Mouse (Mus musculus) right cerebral cortex, postnatal 10 days (tissue): ENCODE results near the gene Prpf6.

Source experiments
- DNase-seq, 2 experiments: peaks; one replicate each; pipeline ENCODE4 v3.0.0; 2021; ENCODE audit warnings: low spot score in 2 of 2

Prpf6 gene

DNA sequence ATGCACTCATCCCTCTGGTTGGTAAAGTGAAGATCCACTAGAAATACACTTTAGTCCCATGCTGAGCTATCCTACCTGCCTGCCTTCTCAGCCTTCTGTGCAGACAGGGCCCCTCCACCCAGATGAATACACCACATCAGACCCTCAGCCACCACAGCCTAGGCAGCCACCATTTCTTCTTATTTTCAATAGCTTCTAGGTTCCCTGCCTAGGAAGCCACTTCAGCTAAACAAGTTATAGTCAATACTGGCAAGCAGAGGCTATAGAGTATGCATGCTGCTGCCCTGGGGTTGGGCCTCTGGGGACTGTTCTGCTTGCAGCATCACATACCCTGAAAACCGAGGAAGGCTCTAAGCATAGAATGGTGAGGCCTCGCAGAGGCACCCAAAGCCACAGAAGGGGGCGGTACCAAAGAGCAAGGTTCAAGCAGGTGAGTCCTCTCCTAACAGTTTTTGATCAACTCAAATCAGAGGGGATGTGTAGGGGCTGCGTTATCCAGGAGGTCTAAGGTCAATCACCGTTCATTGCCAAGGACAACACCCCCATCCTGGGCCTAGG lies at the start of gene Prpf6:
Prpf6 (plus strand) TSS at position 341 of the 558 bp plus-strand sequence.
- DNase-seq: peak in 1 of 2 experiments; percentile 33

- no peak for DNase-seq
Measured at GRCm38 (mm10) chr2:181546142-181546541, 45.5 kb upstream of the Prpf6 start.

GRCm38 (mm10) chr2:181548227-181548626 lies 43.4 kb upstream of the Prpf6 start:
- no peak for DNase-seq

DNA sequence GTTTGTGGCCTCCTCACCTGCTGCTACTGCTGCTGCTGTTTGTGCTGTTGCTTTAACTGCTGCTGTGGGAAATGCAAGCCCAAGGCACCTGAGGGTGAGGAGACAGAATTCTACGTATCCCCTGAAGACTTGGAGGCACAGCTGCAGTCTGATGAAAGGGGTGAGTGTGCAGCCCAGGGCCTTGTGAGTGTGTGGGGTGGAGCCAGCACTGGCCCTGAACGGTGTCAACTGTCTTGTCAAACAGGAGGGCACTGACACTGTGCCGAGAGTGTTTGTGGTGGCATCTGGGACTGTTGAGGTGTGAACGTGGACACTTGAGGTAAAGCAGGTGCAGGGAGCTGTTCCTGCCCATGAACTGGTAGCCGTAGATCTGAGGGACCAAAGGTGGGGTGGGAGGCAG lies 43.0 kb upstream of the Prpf6 start:
- DNase-seq: no peak

DNA sequence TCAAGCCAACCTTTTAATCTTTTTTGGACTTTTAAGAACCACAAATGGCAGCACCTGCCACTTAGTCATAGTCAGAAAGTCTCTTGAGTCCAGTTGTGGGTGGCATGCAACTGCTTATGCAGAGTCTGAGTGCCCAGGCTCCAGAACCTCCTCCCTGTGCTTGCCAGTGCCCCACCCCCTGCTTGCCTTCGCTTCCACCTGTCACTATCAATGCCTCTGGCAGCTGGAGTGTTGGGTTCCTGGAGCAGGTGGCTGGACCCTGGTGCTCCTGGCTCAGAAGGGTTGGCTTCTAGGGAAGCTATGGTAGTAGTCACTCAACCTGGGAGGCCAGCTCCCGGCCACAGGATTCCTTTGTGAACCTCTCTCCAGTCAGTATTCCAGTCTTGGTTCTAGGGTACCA lies 41.4 kb upstream of the Prpf6 start:
- no peak for DNase-seq

DNA sequence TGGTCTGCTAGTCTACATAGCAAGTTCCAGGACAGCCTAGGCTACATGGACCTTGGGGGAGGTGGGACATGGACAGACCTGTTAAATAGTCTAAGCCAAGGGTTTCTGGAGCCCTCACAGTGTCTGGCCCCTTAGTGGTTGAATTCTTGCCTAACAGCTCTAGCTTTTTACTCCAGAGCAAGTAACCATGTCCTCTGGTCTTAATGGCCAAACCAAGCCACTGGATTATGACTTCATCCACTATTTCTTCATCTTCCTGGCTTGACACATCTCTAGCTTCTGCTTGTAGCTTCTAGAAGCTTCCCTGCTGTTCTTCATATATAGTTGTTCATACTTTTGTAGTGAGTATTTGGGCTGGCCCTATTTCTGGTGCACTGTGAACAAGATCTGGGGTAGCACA lies 37.9 kb upstream of the Prpf6 start:
- no peak for DNase-seq

GRCm38 (mm10) chr2:181567338-181567737 lies 24.3 kb upstream of the Prpf6 start:
- no peak for DNase-seq

DNA sequence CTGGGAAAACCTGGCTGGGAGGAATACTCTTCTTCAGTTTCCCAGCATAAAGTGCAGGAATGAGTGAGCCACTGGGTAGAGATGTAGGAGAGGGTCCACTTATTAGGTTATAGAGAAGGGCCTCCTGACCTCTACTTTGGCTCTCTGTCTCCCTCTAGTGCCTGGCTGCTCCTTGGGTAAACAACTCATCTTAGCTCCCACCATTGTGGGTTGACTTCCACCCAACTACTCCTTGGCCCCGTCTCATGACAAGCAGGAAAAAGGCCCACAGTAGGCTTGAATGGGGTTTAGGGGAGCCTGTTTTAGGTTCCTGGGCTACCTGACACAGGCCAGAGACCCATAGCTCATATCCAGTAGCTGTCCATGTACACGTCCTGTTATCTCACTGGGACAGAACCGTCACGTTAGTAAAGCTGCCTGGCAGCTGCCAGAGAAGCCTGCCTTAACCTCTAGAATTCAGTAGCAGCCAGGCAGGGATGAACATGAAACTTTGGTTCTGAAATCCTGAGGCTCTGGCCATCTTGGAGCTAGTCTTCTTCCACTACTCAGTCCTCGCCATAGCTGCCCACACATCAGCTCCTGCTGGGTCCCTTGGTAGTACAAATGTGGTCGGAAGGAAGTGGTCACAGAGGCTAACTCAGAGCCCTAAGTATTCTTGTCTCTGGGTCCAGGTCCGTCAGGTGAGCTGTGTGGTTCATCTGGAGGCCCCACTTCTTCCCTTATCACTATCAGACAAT lies 23.2 kb upstream of the Prpf6 start:
- DNase-seq: no peak

DNA sequence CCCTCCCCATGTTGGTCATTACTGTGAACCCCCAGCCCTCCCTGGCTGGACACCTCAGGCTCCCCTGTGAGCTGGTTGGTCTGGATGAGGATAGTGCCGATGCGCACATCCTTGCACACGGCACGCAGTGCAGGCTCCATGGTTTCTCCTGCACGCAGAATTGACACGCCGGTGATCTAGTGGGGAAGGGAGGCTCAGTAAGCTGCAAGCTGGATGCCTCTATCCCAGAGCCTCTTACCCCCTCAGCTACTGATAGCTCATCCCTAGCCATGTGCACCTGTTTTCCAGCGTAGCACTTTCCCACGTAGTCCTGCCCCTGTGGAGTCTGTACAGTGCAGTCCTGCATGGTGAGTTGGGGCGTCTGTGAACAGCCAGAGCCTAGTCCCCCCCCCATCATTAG lies 21.8 kb upstream of the Prpf6 start:
- no peak for DNase-seq

- DNase-seq: peak in 1 of 2 experiments; percentile 25
Measured at GRCm38 (mm10) chr2:181570375-181570774, 21.3 kb upstream of the Prpf6 start.

DNA sequence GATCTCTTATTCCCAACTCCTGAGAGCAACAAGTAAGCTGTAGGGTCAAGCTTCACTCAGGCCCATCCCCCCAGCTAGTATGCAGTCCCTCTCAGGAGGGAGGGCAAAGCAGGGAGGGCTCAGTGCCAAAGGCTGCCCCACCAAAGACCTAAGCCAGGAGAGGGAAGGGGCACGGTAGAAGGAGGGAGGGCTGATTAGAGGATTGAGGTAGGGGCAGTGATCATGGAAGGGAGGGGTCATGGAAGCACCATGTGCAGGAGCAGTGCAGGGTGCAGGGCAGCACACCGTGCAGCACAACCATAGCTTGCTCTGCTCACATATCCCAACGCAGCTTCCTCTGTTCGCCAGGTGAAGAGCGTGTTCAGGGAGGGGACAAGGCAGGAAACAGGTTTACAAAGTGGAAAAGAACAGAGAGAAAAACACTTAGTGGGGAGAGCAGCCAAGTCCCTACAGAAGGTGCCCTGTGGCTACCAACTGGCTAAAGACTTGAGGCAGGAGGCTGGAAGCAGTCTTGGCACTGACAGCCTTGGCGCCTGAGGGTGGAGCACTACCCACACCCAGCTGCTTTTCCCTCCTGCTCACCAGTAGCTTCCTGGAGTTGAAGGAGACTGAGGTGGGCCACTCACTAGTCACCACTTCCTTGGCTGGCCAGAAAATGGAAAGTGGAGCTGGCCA lies 20.6 kb upstream of the Prpf6 start:
- peak in 1 of 2 experiments; percentile 34 for DNase-seq

DNA sequence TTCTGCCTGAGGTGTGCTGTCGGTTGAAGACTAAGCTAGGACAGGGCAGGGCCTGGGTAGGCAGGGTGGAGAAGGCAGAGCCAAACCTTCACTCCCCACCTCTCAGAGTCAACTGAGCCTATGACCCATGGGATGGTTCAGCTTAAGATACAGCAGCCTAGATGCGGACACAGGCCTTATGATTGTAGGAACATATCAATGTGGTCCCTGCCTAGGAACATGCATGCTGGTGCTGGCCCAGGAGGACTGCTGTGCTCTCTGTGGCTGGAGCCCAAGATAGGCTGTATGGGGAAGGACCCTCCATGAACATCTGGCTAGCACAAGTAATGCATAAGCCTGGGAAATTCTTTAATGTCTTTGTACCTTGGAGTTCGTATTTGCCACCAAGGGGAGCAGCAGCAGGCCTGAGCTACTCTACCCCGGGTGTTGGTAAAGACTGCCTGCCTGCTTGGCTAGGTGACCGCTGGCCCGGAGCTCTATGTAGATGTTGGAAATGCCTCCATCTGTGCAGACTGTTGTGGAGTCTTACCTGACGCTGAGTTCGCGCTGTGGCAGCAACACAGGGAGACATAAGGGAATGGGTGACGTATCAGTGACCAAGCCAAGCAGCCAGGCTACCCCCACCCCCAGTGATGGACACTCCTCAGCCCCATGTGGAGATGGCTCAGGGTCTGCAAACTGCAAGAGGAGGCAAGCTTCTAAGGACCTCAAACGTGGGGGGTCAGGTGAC lies 19.6 kb upstream of the Prpf6 start:
- no peak for DNase-seq

GRCm38 (mm10) chr2:181572921-181573920 lies 18.4 kb upstream of the Prpf6 start:
- DNase-seq: no peak

DNA sequence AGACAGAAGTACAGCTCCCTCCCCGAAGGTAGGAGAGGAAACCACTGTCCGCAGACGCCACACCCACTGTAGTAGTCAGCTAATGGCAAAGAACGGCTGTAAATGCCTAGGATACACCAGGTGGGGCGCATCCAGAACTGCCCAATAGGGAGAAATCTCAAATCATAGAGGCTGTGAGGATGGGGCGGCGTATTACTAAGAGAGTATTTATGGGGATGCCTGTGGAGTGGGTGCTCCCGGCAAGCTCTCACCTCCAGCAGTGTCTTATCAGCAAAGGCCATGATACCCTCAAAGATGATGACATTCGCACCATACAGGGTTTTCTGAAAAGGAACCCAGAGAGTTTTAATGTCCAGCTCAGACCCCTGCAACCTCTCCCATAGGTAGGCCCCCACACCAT lies 17.7 kb upstream of the Prpf6 start:
- no peak for DNase-seq

DNA sequence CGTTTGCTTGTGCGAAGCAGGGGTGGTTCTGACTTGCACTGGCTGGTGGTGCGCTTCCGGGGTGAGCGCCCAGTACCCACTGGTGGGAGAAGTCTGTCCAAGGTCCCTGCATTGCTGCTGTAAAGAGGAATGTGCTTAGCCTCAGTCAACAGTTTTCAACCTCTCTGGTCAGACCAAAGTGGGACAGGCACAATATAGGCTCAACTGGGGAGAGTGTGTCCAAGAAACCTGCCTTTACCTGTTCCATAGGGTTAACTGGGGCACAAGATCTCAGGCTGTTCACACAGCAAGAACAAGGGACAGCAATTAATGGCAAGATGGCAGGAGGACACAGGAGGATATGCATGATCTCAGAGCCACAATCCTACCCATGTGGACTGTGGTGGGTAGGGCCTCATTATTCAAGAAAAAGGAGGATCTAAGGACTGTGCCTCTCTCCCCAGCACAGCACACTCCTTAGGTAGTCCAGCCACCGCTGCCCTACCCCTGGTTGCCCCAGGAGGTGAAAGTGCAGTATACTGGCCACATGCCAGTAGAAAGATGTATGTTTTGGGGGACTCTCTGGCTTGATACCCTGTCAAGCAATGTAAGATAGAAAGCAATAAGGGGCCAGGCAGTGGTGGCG lies 16.6 kb upstream of the Prpf6 start:
- peak in 1 of 2 experiments; percentile 12 for DNase-seq

- DNase-seq: peak in 1 of 2 experiments; percentile 10
Measured at GRCm38 (mm10) chr2:181576613-181577012, 15.1 kb upstream of the Prpf6 start.

- DNase-seq: peak in 1 of 2 experiments; percentile 12
Measured at GRCm38 (mm10) chr2:181577126-181577525, 14.5 kb upstream of the Prpf6 start.

DNA sequence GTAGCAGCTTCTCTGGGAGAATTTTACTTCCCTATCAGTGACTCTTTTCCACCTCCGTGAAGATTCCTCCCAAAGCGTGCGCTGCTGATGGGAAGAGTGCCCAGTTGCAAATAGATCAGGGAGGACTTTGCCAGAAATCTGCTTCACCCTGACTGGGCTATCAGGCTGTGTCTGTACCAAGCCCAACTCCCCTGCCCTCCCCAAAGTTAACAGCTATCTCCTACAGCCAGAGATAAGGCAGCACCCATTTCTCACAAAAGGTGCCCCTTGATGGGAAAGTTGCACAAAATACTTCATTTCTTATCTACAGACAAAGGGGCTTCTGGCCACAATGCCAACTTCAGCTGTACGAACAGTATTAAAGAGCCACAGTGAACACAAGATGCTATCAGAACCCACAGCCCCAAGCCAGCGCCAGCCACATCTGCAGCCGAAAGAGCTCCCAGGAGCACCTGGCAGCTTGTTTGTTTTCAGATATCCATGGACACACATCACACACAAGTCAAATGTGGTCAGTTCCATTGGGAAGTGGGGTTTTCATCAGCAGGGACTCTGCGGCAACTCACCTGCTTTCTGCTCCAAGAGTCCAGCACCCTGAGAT lies 13.6 kb upstream of the Prpf6 start:
- peak in 1 of 2 experiments; percentile 30 for DNase-seq

DNA sequence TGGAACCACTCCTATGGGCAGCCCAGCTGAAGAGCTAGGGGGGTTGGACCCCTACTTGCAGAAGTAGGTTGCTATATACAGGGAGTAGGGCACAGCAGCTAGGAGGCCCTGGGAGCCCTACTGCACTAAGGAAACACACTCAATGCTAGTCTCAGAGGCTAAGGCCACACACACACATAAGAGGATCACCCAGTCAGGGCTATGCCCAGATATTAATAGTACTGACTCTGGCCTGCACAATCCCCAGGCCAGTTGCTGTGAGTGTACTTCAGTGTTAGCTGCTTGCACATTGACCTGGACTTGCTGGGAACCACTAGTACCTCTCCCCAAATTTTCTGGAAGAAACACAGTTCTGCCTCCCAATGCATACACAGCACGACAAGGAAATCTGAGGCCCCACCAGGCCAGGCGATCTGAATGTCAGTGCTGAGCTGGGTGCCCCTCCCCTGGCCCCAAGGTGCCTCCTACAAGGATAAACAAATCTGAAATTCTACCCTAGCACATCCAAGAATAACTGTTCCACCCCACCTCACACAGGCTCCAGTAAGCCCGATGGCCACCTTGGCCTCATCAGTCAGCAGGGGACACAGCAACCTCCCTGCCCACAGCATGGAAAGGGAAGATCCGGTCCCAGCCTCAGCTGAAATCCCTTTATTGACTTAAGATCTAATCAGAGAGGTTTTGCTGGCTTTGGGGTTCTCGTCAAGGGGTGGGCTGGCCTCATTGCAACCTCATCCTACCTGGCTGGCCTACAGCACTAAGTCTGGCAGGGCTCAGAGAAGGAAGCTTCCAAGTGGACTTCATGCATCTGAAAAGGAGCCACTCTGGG lies 12.7 kb upstream of the Prpf6 start:
- DNase-seq: peak in 1 of 2 experiments; percentile 19
